Mouse (Mus musculus): ENCODE data around the gene Aar2. TPM values are rescaled to one million over a fixed set of nuclear protein-coding genes. Genes with fewer than 3 reads are reported as not detected.

The Aar2 gene
- total RNA-seq, 4 experiments from 2014 or later: 38.9 to 51.9 (median 47.2) TPM

Other genes with a start within 250 kb of the Aar2 start
- 1 to 10 TPM; 2.4 to 5.1 (median 3.2) TPM for gene Cnbd2, start 235.3 kb upstream of the Aar2 start, total RNA-seq (2022)
- gene Scand1, start 234.9 kb upstream of the Aar2 start, total RNA-seq (2022): 100 to 1,000 TPM in 3 of 4 experiments, 10 to 100 TPM in 1; 98.3 to 137 (median 105) TPM
- gene Epb41l1, start 126.7 kb upstream of the Aar2 start, total RNA-seq (2022): 100 to 1,000 TPM in 2 of 4 experiments, 10 to 100 TPM in 2; 72.4 to 109 (median 91.3) TPM
- 10 to 100 TPM; 43.0 to 72.3 (median 58.4) TPM for gene Dlgap4, start 66.1 kb downstream of the Aar2 start, total RNA-seq (2022)
- gene Myl9, start 227.8 kb downstream of the Aar2 start, total RNA-seq (2022): 10 to 100 TPM; 37.2 to 58.6 (median 47.9) TPM